Mouse (Mus musculus) spleen, postnatal 14 days (tissue): ENCODE measurements around the gene Amotl2.
A peak's percentile ranks its signal among the peaks of the same experiment; 100 is the strongest.

Experiments used
- DNase-seq, 2 experiments: peaks; one replicate each; pipeline ENCODE4 v3.0.0; 2021 to 2022; ENCODE audit warnings: low spot score in 2 of 2

The Amotl2 gene

GRCm38 (mm10) chr9:102716481-102717163 is at the start of gene Amotl2:
Amotl2 (plus strand) TSS chr9:102716672.
- DNase-seq = no peak

- DNase-seq = no peak
Observed at GRCm38 (mm10) chr9:102668115-102668514, 48.4 kb upstream of the Amotl2 start.

- no peak for DNase-seq
Observed at GRCm38 (mm10) chr9:102668906-102669305, 47.6 kb upstream of the Amotl2 start.

GRCm38 (mm10) chr9:102673381-102673780 is 43.1 kb upstream of the Amotl2 start:
- no peak for DNase-seq

GRCm38 (mm10) chr9:102675922-102676321 is 40.5 kb upstream of the Amotl2 start:
- no peak for DNase-seq

GRCm38 (mm10) chr9:102681470-102681869 is 35.0 kb upstream of the Amotl2 start:
- no peak for DNase-seq

- DNase-seq = no peak
Observed at GRCm38 (mm10) chr9:102687943-102688342, 28.5 kb upstream of the Amotl2 start.

GRCm38 (mm10) chr9:102689406-102689939 is 27.0 kb upstream of the Amotl2 start:
- no peak for DNase-seq

GRCm38 (mm10) chr9:102689940-102690642 is 26.4 kb upstream of the Amotl2 start:
- DNase-seq = no peak

GRCm38 (mm10) chr9:102690891-102691290 is 25.6 kb upstream of the Amotl2 start:
- DNase-seq = no peak

GRCm38 (mm10) chr9:102692564-102693475 is 23.7 kb upstream of the Amotl2 start:
- DNase-seq = no peak

- no peak for DNase-seq
Observed at GRCm38 (mm10) chr9:102701042-102701441, 15.4 kb upstream of the Amotl2 start.

- no peak for DNase-seq
Observed at GRCm38 (mm10) chr9:102709504-102710135, 6.9 kb upstream of the Amotl2 start.

- DNase-seq = no peak
Observed at GRCm38 (mm10) chr9:102710520-102710919, 6.0 kb upstream of the Amotl2 start.

GRCm38 (mm10) chr9:102713797-102714196 is 2.7 kb upstream of the Amotl2 start:
- no peak for DNase-seq

- DNase-seq = no peak
Observed at GRCm38 (mm10) chr9:102714893-102715505, 1.5 kb upstream of the Amotl2 start.

GRCm38 (mm10) chr9:102715506-102715900 is 969 bp upstream of the Amotl2 start:
- DNase-seq = no peak

- DNase-seq = peak in 1 of 2 experiments; percentile 15
Observed at GRCm38 (mm10) chr9:102717164-102717885, 853 bp downstream of the Amotl2 start.

- DNase-seq = no peak
Observed at GRCm38 (mm10) chr9:102717886-102718643, 1.6 kb downstream of the Amotl2 start.

GRCm38 (mm10) chr9:102718676-102719075 is 2.2 kb downstream of the Amotl2 start:
- no peak for DNase-seq
